Mouse (Mus musculus) heart, postnatal 14 days (tissue): ENCODE measurements around the gene Des. TPM values are rescaled to one million over a fixed set of nuclear protein-coding genes. Genes with fewer than 3 reads are reported as not detected.

Experiments
- DNase-seq, 2 experiments: peaks; one replicate each; pipeline ENCODE4 v3.0.0; 2021 to 2022
- intact Hi-C: fragments of 180-260 bp; cut with DNase I; formaldehyde crosslinking; loops from one replicate; pipeline ENCODE4 v1.15.1; 2025
- long read RNA-seq, 2 experiments: library from polyadenylated mRNA; stranded (forward); transcript quantifications; one replicate each; pipeline ENCODE4 v2.0.0; 2021
- total RNA-seq, 2 experiments: library from RNA; stranded (reverse); gene quantifications; 2 replicates each; pipeline ENCODE4 v1.2.3; 2021

Des gene
- 1,000 to 10,000 TPM; 1,039 to 1,057 TPM for total RNA-seq
- long read RNA-seq, experiment 1, transcript Des-201 (9 exons, 3,028 nt): major isoform, 2,402 of 2,548 reads
- long read RNA-seq, experiment 1, partial matches to known transcripts: 124 of 2,548 reads
- long read RNA-seq, experiment 1, other reads (novel, unspliced or antisense): 22 of 2,548 reads
- long read RNA-seq, experiment 2, transcript Des-201 (9 exons, 3,028 nt): major isoform, 1,881 of 1,997 reads
- long read RNA-seq, experiment 2, partial matches to known transcripts: 107 of 1,997 reads
- long read RNA-seq, experiment 2, other reads (novel, unspliced or antisense): 9 of 1,997 reads

GRCm38 (mm10) chr1:75360112-75361031 is at the start of gene Des:
Gene Des (plus strand): TSS chr1:75360329.
- DNase-seq: peak; percentile 83 to 86
- intact Hi-C loops: loop anchor here (5.0 kb wide), 1 partner anchor 47 kb away; no protein-coding TSS in a partner anchor

- DNase-seq: no peak
- intact Hi-C loops: loop anchor here (5.0 kb wide), 1 partner anchor 59 kb away; no protein-coding TSS in a partner anchor
These were observed 48.4 kb upstream of the Des start for GRCm38 (mm10) chr1:75311694-75312093.

- no peak for DNase-seq
- intact Hi-C loops: no loop called here
These were observed 45.1 kb upstream of the Des start for GRCm38 (mm10) chr1:75315011-75315410.

GRCm38 (mm10) chr1:75315456-75316365 is 44.4 kb upstream of the Des start:
- intact Hi-C loops: no loop called here

GRCm38 (mm10) chr1:75316861-75317240 is 43.3 kb upstream of the Des start:
- DNase-seq: peak; percentile 85 to 89
- intact Hi-C loops: no loop called here

More at GRCm38 (mm10) chr1:75315456-75316365, 44.4 kb upstream of the Des start:
- DNase-seq: no peak

- intact Hi-C loops: no loop called here
- DNase-seq: peak; percentile 100
These were observed 42.6 kb upstream of the Des start, which contains the start of gene Dnpep for GRCm38 (mm10) chr1:75317241-75318201. Gene Dnpep (minus strand): TSS chr1:75317990.

GRCm38 (mm10) chr1:75318301-75318700 is 41.8 kb upstream of the Des start:
- intact Hi-C loops: no loop called here

GRCm38 (mm10) chr1:75318736-75319135 is 41.4 kb upstream of the Des start:
- intact Hi-C loops: no loop called here
- DNase-seq: no peak

More at GRCm38 (mm10) chr1:75318301-75318700, 41.8 kb upstream of the Des start:
- no peak for DNase-seq

GRCm38 (mm10) chr1:75319166-75319565 is 41.0 kb upstream of the Des start:
- intact Hi-C loops: no loop called here
- no peak for DNase-seq

- intact Hi-C loops: no loop called here
- no peak for DNase-seq
These were observed 32.7 kb upstream of the Des start for GRCm38 (mm10) chr1:75327461-75327860.

- intact Hi-C loops: no loop called here
- DNase-seq: no peak
These were observed 28.9 kb upstream of the Des start for GRCm38 (mm10) chr1:75331271-75331670.

GRCm38 (mm10) chr1:75336461-75336860 is 23.7 kb upstream of the Des start:
- no peak for DNase-seq
- intact Hi-C loops: no loop called here

- DNase-seq: no peak
- intact Hi-C loops: no loop called here
These were observed 23.0 kb upstream of the Des start for GRCm38 (mm10) chr1:75337097-75337496.

GRCm38 (mm10) chr1:75338091-75338694 is 21.9 kb upstream of the Des start:
- no peak for DNase-seq
- intact Hi-C loops: no loop called here

GRCm38 (mm10) chr1:75339337-75339736 is 20.8 kb upstream of the Des start:
- intact Hi-C loops: no loop called here
- DNase-seq: no peak

- intact Hi-C loops: loop anchor here (5.0 kb wide), 1 partner anchor 257 kb away; no protein-coding TSS in a partner anchor
- no peak for DNase-seq
These were observed 19.6 kb upstream of the Des start for GRCm38 (mm10) chr1:75340519-75340918.

- DNase-seq: peak; percentile 60 to 81
- intact Hi-C loops: loop anchor here (1.0 to 5.0 kb wide), 2 partner anchors 124 to 254 kb away; no protein-coding TSS in a partner anchor
These were observed 17.2 kb upstream of the Des start for GRCm38 (mm10) chr1:75342874-75343416.
